Mouse (Mus musculus) G1E (cell line): ENCODE measurements around the gene Hdhd5. TPM values are rescaled to one million over a fixed set of nuclear protein-coding genes. Genes with fewer than 3 reads are reported as not detected.

Experiments used
- ATAC-seq: 2 replicates; pipeline ENCODE4 v1.8.0; 2016; ENCODE audit warnings: mild to moderate bottlenecking; ENCODE audit not compliant: insufficient number of reproducible peaks, poor library complexity, low FRiP score, severe bottlenecking; ENCODE audit errors: extremely low read depth
- DNase-seq: peaks from one replicate; pipeline ENCODE4 v3.0.0; 2012; ENCODE audit warnings: low spot score
- H3K27me3 ChIP-seq: 2 replicates; pipeline ENCODE4 v1.6.1; 2012; ENCODE audit warnings: mild to moderate bottlenecking, low read length, inconsistent platforms; ENCODE audit not compliant: insufficient read depth
- H3K36me3 ChIP-seq: replicated peaks from 2 replicates; pipeline ENCODE3; 2012; ENCODE audit warnings: mild to moderate bottlenecking, inconsistent platforms
- H3K4me1 ChIP-seq: 2 replicates; pipeline ENCODE4 v1.6.1; 2012; ENCODE audit warnings: low read depth, low read length, inconsistent platforms, mixed read lengths; ENCODE audit not compliant: insufficient read depth
- H3K4me3 ChIP-seq: 2 replicates; pipeline ENCODE4 v1.5.1; 2012; ENCODE audit warnings: low read depth, mild to moderate bottlenecking, inconsistent platforms, low read length, moderate library complexity, mixed read lengths
- H3K9me3 ChIP-seq: replicated peaks from 2 replicates; pipeline ENCODE4 v1.6.1; 2012; ENCODE audit warnings: inconsistent platforms
- CTCF ChIP-seq: IDR thresholded peaks from 2 replicates; pipeline ENCODE4 v1.5.1; 2012; ENCODE audit warnings: low read depth, low read length, inconsistent platforms, mixed read lengths
- GATA1 ChIP-seq: IDR thresholded peaks from 2 replicates; pipeline ENCODE4 v1.6.1; 2012; ENCODE audit warnings: borderline replicate concordance, low read length, inconsistent platforms, mixed read lengths
- GATA2 ChIP-seq: IDR thresholded peaks from 2 replicates; pipeline ENCODE4 v1.6.1; 2012; ENCODE audit warnings: low read depth, low read length, inconsistent platforms, borderline replicate concordance
- POLR2AphosphoS5 ChIP-seq: IDR thresholded peaks from 2 replicates; pipeline ENCODE4 v1.6.1; 2012; ENCODE audit warnings: low read depth, low read length, inconsistent platforms; ENCODE audit not compliant: insufficient replicate concordance
- TAL1 ChIP-seq: conservative IDR thresholded peaks from 2 replicates; pipeline ENCODE4 v1.6.1; 2012; ENCODE audit warnings: low read depth, low read length, inconsistent platforms, mixed read lengths
- polyA plus RNA-seq: library from polyadenylated mRNA; stranded (reverse); fragments of >175 nt; gene quantifications from 2 replicates; pipeline ENCODE4 v1.2.3, GENCODE M21; 2012
- total RNA-seq, 2 experiments: library from RNA; stranded (forward) in 1 of 2; stranded (reverse) in 1 of 2; fragments of 200-1000 nt in 1 of 2; fragments of >200 nt in 1 of 2; fragmentation: Nextera tagmentation in 1 of 2; gene quantifications; 2 replicates each; pipeline ENCODE4 v1.2.3; 2014 to 2017

Gene Hdhd5
- total and polyA plus RNA-seq, 3 experiments = 10.0 to 12.8 (median 10.5) TPM

GRCm38 (mm10) chr6:120461217-120461616 lies 69.9 kb downstream of the Hdhd5 start:
- DNase-seq (no peak), ATAC-seq (no peak)
- Histone ChIP-seq H3K36me3 (peaks cover 7% of the 10 kb centered on the region), H3K4me1 (peaks cover 33% of the 10 kb centered on the region), H3K4me3 (no peak overlapping the region), H3K9me3 (no peaks in the 10 kb centered on the region), H3K27me3 (peaks cover 11% of the 10 kb centered on the region)
- TF ChIP-seq GATA1 = no peak
- TF ChIP-seq GATA2 = no peak
- no peak for TF ChIP-seq TAL1
- TF ChIP-seq POLR2AphosphoS5 = no peak
- TF ChIP-seq CTCF = no peak

Other genes with a start within 250 kb of the Hdhd5 start
- gene D330020A13Rik, start 237.0 kb downstream of the Hdhd5 start, total RNA-seq (2014; fragmentation: Nextera tagmentation) = not detected in 2 replicates
- gene D330020A13Rik, start 237.0 kb downstream of the Hdhd5 start, total RNA-seq (2017) = not detected in 2 replicates
- not detected in 2 replicates for gene D330020A13Rik, start 237.0 kb downstream of the Hdhd5 start, polyA plus RNA-seq
- not detected in 2 replicates for gene B4galnt3, start 236.8 kb downstream of the Hdhd5 start, total RNA-seq (2014; fragmentation: Nextera tagmentation)
- gene B4galnt3, start 236.8 kb downstream of the Hdhd5 start, total RNA-seq (2017) = not detected in 2 replicates
- not detected in 2 replicates for gene B4galnt3, start 236.8 kb downstream of the Hdhd5 start, polyA plus RNA-seq
- 87.3 and 88.0 TPM in 2 replicates for gene Kdm5a, start 167.2 kb downstream of the Hdhd5 start, total RNA-seq (2014; fragmentation: Nextera tagmentation)
- gene Kdm5a, start 167.2 kb downstream of the Hdhd5 start, total RNA-seq (2017) = 111 and 137 TPM in 2 replicates
- gene Kdm5a, start 167.2 kb downstream of the Hdhd5 start, polyA plus RNA-seq = 23.6 and 32.3 TPM in 2 replicates
- gene Ccdc77, start 166.9 kb downstream of the Hdhd5 start, total RNA-seq (2014; fragmentation: Nextera tagmentation) = 33.6 and 35.6 TPM in 2 replicates
- 31.9 and 34.1 TPM in 2 replicates for gene Ccdc77, start 166.9 kb downstream of the Hdhd5 start, total RNA-seq (2017)
- gene Ccdc77, start 166.9 kb downstream of the Hdhd5 start, polyA plus RNA-seq = 2.7 and 3.4 TPM in 2 replicates
- gene Il17ra, start 68.1 kb downstream of the Hdhd5 start, total RNA-seq (2014; fragmentation: Nextera tagmentation) = 4.4 and 7.1 TPM in 2 replicates
- gene Il17ra, start 68.1 kb downstream of the Hdhd5 start, total RNA-seq (2017) = 6.0 and 6.3 TPM in 2 replicates
- 10.3 and 10.7 TPM in 2 replicates for gene Il17ra, start 68.1 kb downstream of the Hdhd5 start, polyA plus RNA-seq
- not detected in 2 replicates for gene Tmem121b, start 37.5 kb downstream of the Hdhd5 start, total RNA-seq (2014; fragmentation: Nextera tagmentation)
- gene Tmem121b, start 37.5 kb downstream of the Hdhd5 start, total RNA-seq (2017) = 0.05 and 0.06 TPM in 2 replicates
- not detected in 2 replicates for gene Tmem121b, start 37.5 kb downstream of the Hdhd5 start, polyA plus RNA-seq
- gene Cecr2, start 135.1 kb upstream of the Hdhd5 start, total RNA-seq (2014; fragmentation: Nextera tagmentation) = 22.7 and 24.9 TPM in 2 replicates
- 1.9 and 2.5 TPM in 2 replicates for gene Cecr2, start 135.1 kb upstream of the Hdhd5 start, total RNA-seq (2017)
- gene Cecr2, start 135.1 kb upstream of the Hdhd5 start, polyA plus RNA-seq = 6.2 and 6.4 TPM in 2 replicates
- not detected in 2 replicates for gene Slc25a18, start 242.3 kb upstream of the Hdhd5 start, total RNA-seq (2014; fragmentation: Nextera tagmentation)
- gene Slc25a18, start 242.3 kb upstream of the Hdhd5 start, total RNA-seq (2017) = 0.05 and 0.12 TPM in 2 replicates
- 0.06 TPM in 1 of 2 replicates, not detected in the other for gene Slc25a18, start 242.3 kb upstream of the Hdhd5 start, polyA plus RNA-seq